Mouse (Mus musculus) layer of hippocampus, adult 9-11 months (tissue): ENCODE measurements at regions not wholly inside any gene's neighbourhood (a gene's known extent, or its start where the extent isn't known, plus 50 kb on each side); places are given as distances from the start of the nearest gene placed in this dataset.
A peak's percentile ranks its signal among the peaks of the same experiment; 100 is the strongest.

Experiments
- DNase-seq: peaks from one replicate; pipeline ENCODE4 v3.0.0; 2022

GRCm38 (mm10) chr13:75204417-75204816 is 114.8 kb downstream of the Pcsk1 start:
- peak; percentile 10 for DNase-seq

GRCm38 (mm10) chr13:75223944-75224343 is 134.3 kb downstream of the Pcsk1 start:
- no peak for DNase-seq

GRCm38 (mm10) chr13:75225581-75226297 is 136.1 kb downstream of the Pcsk1 start:
- no peak for DNase-seq

GRCm38 (mm10) chr13:75227616-75228277 is 138.1 kb downstream of the Pcsk1 start:
- peak; percentile 15 for DNase-seq

- peak; percentile 9 for DNase-seq
These were observed 146.8 kb downstream of the Pcsk1 start for GRCm38 (mm10) chr13:75236424-75236823.
